Mouse (Mus musculus) CH12.LX (cell line): Measurements from ENCODE around the gene Olfr1395.

Experiments
- CHD1 ChIP-seq: IDR thresholded peaks from 2 replicates; pipeline ENCODE4 v1.6.1; 2012; ENCODE audit warnings: low read depth, low read length, improper control_type of control experiment, inconsistent platforms
- CTCF ChIP-seq, 2 experiments: IDR thresholded peaks in 1 of 2; conservative IDR thresholded peaks in 1 of 2; 2 replicates each; pipeline ENCODE4 v1.5.1; 2011 to 2012; ENCODE audit warnings: low read depth in 2 of 2, low read length in 2 of 2, improper control_type of control experiment in 1 of 2, inconsistent platforms in 1 of 2, mild to moderate bottlenecking in 1 of 2, moderate library complexity in 1 of 2
- E2F4 ChIP-seq: IDR thresholded peaks from 2 replicates; pipeline ENCODE4 v1.6.1; 2011; ENCODE audit warnings: low read depth, low read length, improper control_type of control experiment; ENCODE audit not compliant: insufficient replicate concordance
- EP300 ChIP-seq: IDR thresholded peaks from 2 replicates; pipeline ENCODE4 v1.6.1; 2011; ENCODE audit warnings: low read length, improper control_type of control experiment
- HCFC1 ChIP-seq: IDR thresholded peaks from 2 replicates; pipeline ENCODE4 v1.6.1; 2012; ENCODE audit warnings: low read depth, mild to moderate bottlenecking, inconsistent platforms, low read length, improper control_type of control experiment
- JUN ChIP-seq: IDR thresholded peaks from 2 replicates; pipeline ENCODE4 v1.6.1; 2011; ENCODE audit warnings: low read depth, mild to moderate bottlenecking, low read length, improper control_type of control experiment, moderate library complexity; ENCODE audit not compliant: insufficient read depth
- MEF2A ChIP-seq: IDR thresholded peaks from 2 replicates; pipeline ENCODE4 v1.6.1; 2014; ENCODE audit warnings: low read depth, mild to moderate bottlenecking, inconsistent platforms, low read length, improper control_type of control experiment, borderline replicate concordance
- NRF1 ChIP-seq: IDR thresholded peaks from 2 replicates; pipeline ENCODE4 v1.6.1; 2014; ENCODE audit warnings: low read depth, mild to moderate bottlenecking, inconsistent platforms, low read length, improper control_type of control experiment, moderate library complexity
- SIN3A ChIP-seq: IDR thresholded peaks from 2 replicates; pipeline ENCODE4 v1.6.1; 2012; ENCODE audit warnings: low read length, improper control_type of control experiment, inconsistent platforms
- TCF12 ChIP-seq: IDR thresholded peaks from 2 replicates; pipeline ENCODE4 v1.6.1; 2014; ENCODE audit warnings: low read depth, mild to moderate bottlenecking, inconsistent platforms, low read length, improper control_type of control experiment
- USF1 ChIP-seq: IDR thresholded peaks from 2 replicates; pipeline ENCODE4 v1.6.1; 2014; ENCODE audit warnings: low read depth, mild to moderate bottlenecking, inconsistent platforms, low read length, improper control_type of control experiment
- ZC3H11A ChIP-seq: IDR thresholded peaks from 2 replicates; pipeline ENCODE4 v1.6.1; 2012; ENCODE audit warnings: low read depth, mild to moderate bottlenecking, inconsistent platforms, low read length, improper control_type of control experiment
- ZKSCAN1 ChIP-seq: IDR thresholded peaks from 2 replicates; pipeline ENCODE4 v1.6.1; 2012; ENCODE audit warnings: low read depth, inconsistent platforms, low read length, improper control_type of control experiment, borderline replicate concordance
- ZNF384 ChIP-seq: IDR thresholded peaks from 2 replicates; pipeline ENCODE4 v1.6.1; 2012; ENCODE audit warnings: low read depth, low read length, improper control_type of control experiment, inconsistent platforms

DNA sequence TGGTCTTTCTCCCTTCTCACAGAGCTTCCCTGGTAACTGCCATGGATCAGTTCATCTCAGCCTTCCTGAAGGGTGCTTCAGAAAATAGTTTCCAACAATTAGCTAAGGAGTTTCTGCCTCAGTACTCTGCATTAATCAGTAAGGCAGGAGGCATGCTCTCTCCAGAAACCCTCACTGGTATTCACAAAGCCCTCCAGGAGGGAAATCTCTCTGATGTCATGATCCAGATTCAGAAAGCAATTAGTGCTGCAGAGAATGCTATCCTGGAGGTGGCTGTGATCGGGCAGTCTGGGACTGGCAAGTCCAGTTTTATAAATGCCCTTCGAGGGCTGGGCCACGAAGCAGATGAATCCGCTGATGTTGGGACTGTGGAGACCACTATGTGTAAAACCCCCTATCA is 46.7 kb upstream of the Olfr1395 start:
- TF ChIP-seq CTCF (conservative IDR thresholded peaks at IDR 0.05 in 1 of 2, IDR thresholded peaks at IDR 0.05 in 1 of 2; ENCODE audit: low read depth in 2 of 2, low read length in 2 of 2) = no peak
- TF ChIP-seq JUN = no peak
- no peak for TF ChIP-seq ZNF384
- no peak for TF ChIP-seq MEF2A
- TF ChIP-seq HCFC1 = no peak
- TF ChIP-seq E2F4 = no peak
- no peak for TF ChIP-seq ZKSCAN1
- no peak for TF ChIP-seq SIN3A
- TF ChIP-seq USF1 = no peak
- TF ChIP-seq TCF12 = no peak
- no peak for TF ChIP-seq CHD1
- no peak for TF ChIP-seq EP300
- TF ChIP-seq NRF1 = no peak
- TF ChIP-seq ZC3H11A = no peak
